Comparison of ENCODE assay signal across 19 mouse cellular contexts in the genomic region with DNA sequence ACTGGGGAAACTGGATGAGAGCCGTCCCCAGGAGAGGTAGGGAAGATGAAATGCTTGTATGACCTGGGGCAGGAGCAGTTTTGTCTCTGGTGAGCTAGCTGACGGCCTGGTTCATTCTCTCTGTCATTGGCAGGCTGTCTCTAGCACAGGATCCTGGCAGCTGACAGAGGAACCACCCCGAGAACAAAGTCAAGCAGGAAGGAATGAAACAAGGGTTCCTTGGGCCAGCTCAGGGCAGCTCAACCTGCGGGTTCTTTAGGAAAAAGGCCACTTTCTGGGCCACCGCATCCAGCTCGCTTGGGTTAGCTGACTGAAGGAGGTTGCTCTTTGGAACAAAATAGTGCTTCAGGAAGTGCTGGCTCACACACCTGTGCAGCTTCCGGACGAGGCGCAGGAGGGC. TPM values are rescaled to one million over a fixed set of nuclear protein-coding genes. Genes with fewer than 3 reads are reported as not detected.
"Had no signal": no experiment of that assay in that cellular context is flagged by ENCODE, and none has a peak within 500 bp of the region (broad histone marks: within the 10 kb centered on the region; RNA-seq: fewer than 3 reads in every experiment).

No protein-coding gene starts in this region.

- H3K9me3 ChIP-seq: midbrain, embryonic 10.5 days; midbrain, embryonic 12.5 days; neural tube, embryonic 13.5 days; neural tube, embryonic 15.5 days had no signal

- DNase-seq: lung, adult 18-20 months; lung, embryonic 14.5 days; lung, postnatal 10 days; lung, postnatal 4 days; midbrain, embryonic 14.5 days; retina, postnatal 1 day; right cerebral cortex, adult 18-20 months; right cerebral cortex, postnatal 25 days; right cerebral cortex, postnatal 4 days; spleen, adult 18-20 months; thymus, adult 18-20 months; thymus, postnatal 14 days; thymus, postnatal 36 days had no signal

- H3K9ac ChIP-seq: lung, embryonic 14.5 days; midbrain, embryonic 12.5 days; neural tube, embryonic 13.5 days; neural tube, embryonic 15.5 days had no signal

- H3K4me3 ChIP-seq: midbrain, embryonic 10.5 days; midbrain, embryonic 12.5 days; myocyte; neural tube, embryonic 13.5 days; neural tube, embryonic 15.5 days had no signal

- H3K36me3 ChIP-seq: midbrain, embryonic 10.5 days; midbrain, embryonic 12.5 days; neural tube, embryonic 13.5 days; neural tube, embryonic 15.5 days had no signal

- H3K27ac ChIP-seq: midbrain, embryonic 10.5 days; midbrain, embryonic 12.5 days; neural tube, embryonic 13.5 days; neural tube, embryonic 15.5 days had no signal

- ATAC-seq: midbrain, embryonic 16.5 days had no signal

- H3K27me3 ChIP-seq: midbrain, embryonic 12.5 days; neural tube, embryonic 15.5 days had no signal

- H3K4me2 ChIP-seq: lung, embryonic 14.5 days; midbrain, embryonic 12.5 days; neural tube, embryonic 13.5 days; neural tube, embryonic 15.5 days had no signal

- H3K4me1 ChIP-seq: midbrain, embryonic 12.5 days had no signal

RNA-seq across cellular contexts. Expression of a gene that starts 34.0 kb away (rescaled TPM):
- polyA plus RNA-seq: midbrain, embryonic 14.5 days had no signal
